8 mouse cellular contexts compared by ENCODE assay signal in genomic region chr1:191909316-191909715, GRCm38 (mm10). TPM values are rescaled to one million over a fixed set of nuclear protein-coding genes. Genes with fewer than 3 reads are reported as not detected.
A peak's percentile ranks its signal among the peaks of the same experiment; 100 is the strongest.
DNase-seq lines count a peak whose midpoint lies in the region; ATAC-seq and TF ChIP-seq lines count a peak whose summit lies in the region.

No protein-coding gene starts in this region.

- H3K4me2 ChIP-seq in heart, embryonic 11.5 days, result peak overlapping the region; percentile 96
- H3K4me2 ChIP-seq in embryonic facial prominence, embryonic 15.5 days (replicated peaks), result peak overlapping the region; percentile 97
- peak overlapping the region; percentile 93; the same call in 1 of the 2 replicates for H3K4me2 ChIP-seq in liver, embryonic 16.5 days (ENCODE audit: low read depth, low read length)

- no peak overlapping the region for H3K9ac ChIP-seq in heart, embryonic 11.5 days (ENCODE audit: low read depth, low read length)
- no peak overlapping the region for H3K9ac ChIP-seq in embryonic facial prominence, embryonic 15.5 days
- H3K9ac ChIP-seq in liver, embryonic 16.5 days (ENCODE audit: low read depth, low read length), result no peak overlapping the region

- WGBS in heart, embryonic 11.5 days (ENCODE audit: insufficient replicate concordance), result 93% methylated on average over 14 of the region's 14 CpGs
- WGBS in embryonic facial prominence, embryonic 15.5 days, result 91% methylated on average over 14 of the region's 14 CpGs
- WGBS in liver, embryonic 16.5 days (ENCODE audit: insufficient replicate concordance), result 91% methylated on average over 14 of the region's 14 CpGs

- no peak for DNase-seq in heart, postnatal 36 days
- no peak for DNase-seq in adrenal gland, adult 18-20 months (ENCODE audit: low spot score in 2 of 2)
- no peak for DNase-seq in cerebellum, adult 18-20 months
- no peak for DNase-seq in thymus, postnatal 14 days

- no peaks in the 10 kb centered on the region for H3K27me3 ChIP-seq in heart, embryonic 11.5 days (ENCODE audit: control insufficient read depth, insufficient read depth, low read length)
- 0 out of 2 replicates have a peak, but pooled peaks cover 4% of the 10 kb centered on the region for H3K27me3 ChIP-seq in E14TG2a.4 (ENCODE audit: insufficient read depth, low read length)
- no peaks in the 10 kb centered on the region for H3K27me3 ChIP-seq in embryonic facial prominence, embryonic 15.5 days
- no peaks in the 10 kb centered on the region for H3K27me3 ChIP-seq in liver, embryonic 16.5 days (ENCODE audit: control insufficient read depth, insufficient read depth, low read depth, low read length)

- H3K27ac ChIP-seq in heart, embryonic 11.5 days (ENCODE audit: low read depth, low read length), result no peak overlapping the region
- H3K27ac ChIP-seq in embryonic facial prominence, embryonic 15.5 days (replicated peaks), result no peak overlapping the region
- no peak overlapping the region for H3K27ac ChIP-seq in liver, embryonic 16.5 days (ENCODE audit: low read length)

- intact Hi-C loops in heart, postnatal 36 days (cut with DNase I), result loop anchor here (5.0 kb wide), 1 partner anchor 332 kb away; the partner anchor contains the start of genes Dtl and Ints7

- no peak for TF ChIP-seq CTCF in E14TG2a.4 (conservative IDR thresholded peaks at IDR 0.05; ENCODE audit: low read length)

- peaks cover 32% of the 10 kb centered on the region for H3K4me1 ChIP-seq in heart, embryonic 11.5 days (ENCODE audit: control insufficient read depth, insufficient read depth, low read length)
- H3K4me1 ChIP-seq in E14TG2a.4 (replicated peaks; ENCODE audit: low read depth, low read length), result peaks cover 62% of the 10 kb centered on the region
- H3K4me1 ChIP-seq in embryonic facial prominence, embryonic 15.5 days, result peaks cover 45% of the 10 kb centered on the region
- H3K4me1 ChIP-seq in liver, embryonic 16.5 days (ENCODE audit: control insufficient read depth, low read depth, low read length), result peaks cover 44% of the 10 kb centered on the region

- peak overlapping the region; percentile 9; the same call in 1 of the 2 replicates for H3K4me3 ChIP-seq in heart, embryonic 11.5 days (ENCODE audit: low read depth, low read length)
- H3K4me3 ChIP-seq in E14TG2a.4 (replicated peaks; ENCODE audit: low read length), result peak overlapping the region; percentile 92
- H3K4me3 ChIP-seq in embryonic facial prominence, embryonic 15.5 days (replicated peaks), result no peak overlapping the region
- H3K4me3 ChIP-seq in liver, embryonic 16.5 days (ENCODE audit: low read depth, low read length), result peak overlapping the region; percentile 98; the same call in 1 of the 2 replicates

- H3K36me3 ChIP-seq in heart, embryonic 11.5 days (ENCODE audit: control insufficient read depth, insufficient read depth, low read length), result peaks cover 8% of the 10 kb centered on the region; the same call in 1 of the 2 replicates
- peaks cover 52% of the 10 kb centered on the region for H3K36me3 ChIP-seq in E14TG2a.4 (ENCODE audit: insufficient read depth, low read length)
- H3K36me3 ChIP-seq in embryonic facial prominence, embryonic 15.5 days, result peaks cover 9% of the 10 kb centered on the region
- peaks cover 11% of the 10 kb centered on the region for H3K36me3 ChIP-seq in liver, embryonic 16.5 days (ENCODE audit: control insufficient read depth, insufficient read depth)

- no peak for ATAC-seq in heart, embryonic 11.5 days (replicated peaks; ENCODE audit: insufficient number of reproducible peaks, low FRiP score, low TSS enrichment)
- ATAC-seq in embryonic facial prominence, embryonic 15.5 days (ENCODE audit: insufficient number of reproducible peaks, low FRiP score, low TSS enrichment, low read depth), result no peak
- no peak for ATAC-seq in liver, embryonic 16.5 days (ENCODE audit: low read depth)

- no peaks in the 10 kb centered on the region for H3K9me3 ChIP-seq in heart, embryonic 11.5 days (replicated peaks; ENCODE audit: control insufficient read depth, low read length)
- no peaks in the 10 kb centered on the region; the same call in 1 of the 2 replicates for H3K9me3 ChIP-seq in E14TG2a.4 (ENCODE audit: low read length)
- H3K9me3 ChIP-seq in embryonic facial prominence, embryonic 15.5 days (replicated peaks), result no peaks in the 10 kb centered on the region
- no peaks in the 10 kb centered on the region for H3K9me3 ChIP-seq in liver, embryonic 16.5 days (replicated peaks; ENCODE audit: control insufficient read depth, low read length)

RNA-seq across cellular contexts. Expression of gene Slc30a1, which starts 2.7 kb away (rescaled TPM):
- 2.1 and 2.4 TPM in 2 replicates for polyA plus RNA-seq in heart, embryonic 11.5 days (2014; fragmentation: Nextera tagmentation; extraction: Ambion mirVana)
- total RNA-seq in heart, postnatal 36 days (2021), result 10 to 100 TPM; 19.7 to 27.2 TPM
- 4.0 and 4.6 TPM in 2 replicates for polyA plus RNA-seq in embryonic facial prominence, embryonic 15.5 days (2015; fragmentation: Nextera tagmentation; extraction: Ambion mirVana)
- polyA plus RNA-seq in liver, embryonic 16.5 days (2015; fragmentation: Nextera tagmentation; extraction: Ambion mirVana), result 0.86 and 1.1 TPM in 2 replicates
- total RNA-seq in adrenal gland, adult 18-20 months (2021), result 10 to 100 TPM; 15.9 to 19.1 TPM
